Mouse (Mus musculus) neural tube, embryonic 13.5 days (tissue): Measurements from ENCODE around the gene Tmem184a. TPM values are rescaled to one million over a fixed set of nuclear protein-coding genes. Genes with fewer than 3 reads are reported as not detected.

Source experiments
- ATAC-seq: fragments of 200-750 bp; cut with Nextera tagmentation; 2 replicates; pipeline ENCODE4 v1.8.0; 2017; ENCODE audit warnings: low read depth, mild to moderate bottlenecking, moderate TSS enrichment, moderate library complexity
- H3K27ac ChIP-seq: fragments of 300-500 bp; sonication (generic); replicated peaks from 2 replicates; pipeline ENCODE4 v1.5.1; 2015; ENCODE audit warnings: moderate library complexity, mild to moderate bottlenecking, inconsistent platforms
- H3K27me3 ChIP-seq: fragments of 300-500 bp; sonication (generic); 2 replicates; pipeline ENCODE4 v1.6.1; 2015; ENCODE audit warnings: mild to moderate bottlenecking, inconsistent platforms
- H3K36me3 ChIP-seq: fragments of 300-500 bp; sonication (generic); 2 replicates; pipeline ENCODE4 v1.6.1; 2015; ENCODE audit warnings: mild to moderate bottlenecking, inconsistent platforms
- H3K4me1 ChIP-seq: fragments of 300-500 bp; sonication (generic); replicated peaks from 2 replicates; pipeline ENCODE4 v1.6.1; 2015; ENCODE audit warnings: inconsistent platforms
- H3K4me2 ChIP-seq: fragments of 300-500 bp; sonication (generic); 2 replicates; pipeline ENCODE4 v1.6.1; 2015; ENCODE audit warnings: inconsistent platforms, mild to moderate bottlenecking, moderate library complexity
- H3K4me3 ChIP-seq: fragments of 300-500 bp; sonication (generic); 2 replicates; pipeline ENCODE4 v1.5.1; 2015; ENCODE audit warnings: mild to moderate bottlenecking, inconsistent platforms
- H3K9ac ChIP-seq: fragments of 300-500 bp; sonication (generic); 2 replicates; pipeline ENCODE4 v1.6.1; 2015; ENCODE audit warnings: moderate library complexity, mild to moderate bottlenecking, inconsistent platforms
- H3K9me3 ChIP-seq: fragments of 300-500 bp; sonication (generic); 2 replicates; pipeline ENCODE4 v1.6.1; 2016; ENCODE audit warnings: inconsistent platforms
- WGBS: fragments of 180-500 bp; shearing (Covaris S2); methylation state at CpG from one replicate; pipeline ENCODE4 v1.1.7; 2015; 5-methylcytosine and 5-hydroxymethylcytosine counted together
- polyA plus RNA-seq: library from polyadenylated mRNA; unstranded; fragments of >200 nt; fragmentation: Nextera tagmentation; extraction: Ambion mirVana; gene quantifications from 2 replicates; pipeline ENCODE4 v1.2.1, GENCODE M21; 2015

Tmem184a gene
- polyA plus RNA-seq = 0.23 and 0.64 TPM in 2 replicates

GRCm38 (mm10) chr5:139819538-139820181 lies at the start of gene Tmem184a:
Gene Tmem184a (minus strand): TSS chr5:139819917.
- Histone ChIP-seq H3K36me3 (peaks cover 32% of the 10 kb centered on the region), H3K4me1 (peaks cover 7% of the 10 kb centered on the region; the same call in 1 of the 2 replicates), H3K4me2 (no peak within 1 kb of the TSS), H3K4me3 (no peak within 1 kb of the TSS), H3K27ac (no peak within 1 kb of the TSS), H3K27me3 (peaks cover 15% of the 10 kb centered on the region), H3K9me3 (no peaks in the 10 kb centered on the region), H3K9ac (no peak within 1 kb of the TSS)
- WGBS = 88% methylated on average over 9 of the region's 9 CpGs
- no peak for ATAC-seq

- Histone ChIP-seq H3K9ac (no peak overlapping the region), H3K27me3 (peaks cover 3% of the 10 kb centered on the region; the same call in 1 of the 2 replicates), H3K27ac (no peak overlapping the region), H3K4me2 (no peak overlapping the region), H3K4me3 (no peak overlapping the region), H3K9me3 (no peaks in the 10 kb centered on the region), H3K36me3 (no peaks in the 10 kb centered on the region), H3K4me1 (peaks cover 9% of the 10 kb centered on the region)
- no peak for ATAC-seq
- WGBS = 41% methylated on average over 4 of the region's 4 CpGs
These were observed 43.0 kb upstream of the Tmem184a start for GRCm38 (mm10) chr5:139862759-139863158.

GRCm38 (mm10) chr5:139860328-139861104 lies 40.8 kb upstream of the Tmem184a start:
- peaks cover 9% of the 10 kb centered on the region for H3K4me1 ChIP-seq
- H3K4me2 ChIP-seq = peak overlapping the region; percentile 25; the same call in 1 of the 2 replicates
- no peak overlapping the region for H3K27ac ChIP-seq
- no peak overlapping the region for H3K4me3 ChIP-seq
- H3K36me3 ChIP-seq = no peaks in the 10 kb centered on the region
- peaks cover 3% of the 10 kb centered on the region; the same call in 1 of the 2 replicates for H3K27me3 ChIP-seq
- peak; percentile 43; the same call in 1 of the 2 replicates for ATAC-seq
- H3K9me3 ChIP-seq = no peaks in the 10 kb centered on the region
- WGBS = 14% methylated on average over 15 of the region's 15 CpGs
- H3K9ac ChIP-seq = peak overlapping the region; percentile 26; the same call in 1 of the 2 replicates

- 0 out of 2 replicates have a peak, but pooled peaks cover 3% of the 10 kb centered on the region for H3K27me3 ChIP-seq
- H3K36me3 ChIP-seq = no peaks in the 10 kb centered on the region
- no peak overlapping the region for H3K27ac ChIP-seq
- H3K4me3 ChIP-seq = no peak overlapping the region
- peaks cover 24% of the 10 kb centered on the region for H3K4me1 ChIP-seq
- 74% methylated on average over 12 of the region's 12 CpGs for WGBS
- H3K4me2 ChIP-seq = no peak overlapping the region
- no peak overlapping the region for H3K9ac ChIP-seq
- H3K9me3 ChIP-seq = peaks cover 6% of the 10 kb centered on the region; the same call in 1 of the 2 replicates
- no peak for ATAC-seq
These were observed 30.1 kb upstream of the Tmem184a start for GRCm38 (mm10) chr5:139849626-139850320.

GRCm38 (mm10) chr5:139839142-139839541 lies 19.4 kb upstream of the Tmem184a start:
- Histone ChIP-seq H3K9me3 (peaks cover 5% of the 10 kb centered on the region; the same call in 1 of the 2 replicates), H3K4me2 (no peak overlapping the region), H3K27ac (no peak overlapping the region), H3K4me1 (peaks cover 9% of the 10 kb centered on the region), H3K36me3 (no peaks in the 10 kb centered on the region), H3K27me3 (peaks cover 3% of the 10 kb centered on the region), H3K4me3 (no peak overlapping the region), H3K9ac (no peak overlapping the region)
- ATAC-seq = no peak
- 16% methylated on average over 3 of the region's 3 CpGs for WGBS

GRCm38 (mm10) chr5:139838476-139838892 lies 18.8 kb upstream of the Tmem184a start:
- Histone ChIP-seq H3K9ac (no peak overlapping the region), H3K9me3 (no peaks in the 10 kb centered on the region), H3K36me3 (no peaks in the 10 kb centered on the region), H3K27ac (no peak overlapping the region), H3K4me3 (no peak overlapping the region), H3K27me3 (peaks cover 7% of the 10 kb centered on the region), H3K4me2 (no peak overlapping the region), H3K4me1 (peaks cover 9% of the 10 kb centered on the region)
- ATAC-seq = peak; percentile 45
- WGBS = 19% methylated on average over 2 of the region's 2 CpGs

GRCm38 (mm10) chr5:139835706-139836105 lies 16.0 kb upstream of the Tmem184a start:
- ATAC-seq = no peak
- Histone ChIP-seq H3K36me3 (no peaks in the 10 kb centered on the region), H3K9ac (no peak overlapping the region), H3K9me3 (no peaks in the 10 kb centered on the region), H3K4me3 (no peak overlapping the region), H3K4me2 (no peak overlapping the region), H3K4me1 (peaks cover 5% of the 10 kb centered on the region), H3K27ac (no peak overlapping the region), H3K27me3 (peaks cover 8% of the 10 kb centered on the region)
- WGBS = 81% methylated on average over 7 of the region's 7 CpGs

- Histone ChIP-seq H3K27ac (no peak overlapping the region), H3K9me3 (no peaks in the 10 kb centered on the region), H3K9ac (no peak overlapping the region), H3K4me1 (no peaks in the 10 kb centered on the region), H3K4me3 (no peak overlapping the region), H3K27me3 (peaks cover 5% of the 10 kb centered on the region; the same call in 1 of the 2 replicates), H3K4me2 (no peak overlapping the region), H3K36me3 (no peaks in the 10 kb centered on the region)
- WGBS = 85% methylated on average over 7 of the region's 7 CpGs
- no peak for ATAC-seq
These were observed 12.4 kb upstream of the Tmem184a start for GRCm38 (mm10) chr5:139832125-139832524.

GRCm38 (mm10) chr5:139830734-139831133 lies 11.0 kb upstream of the Tmem184a start:
- no peaks in the 10 kb centered on the region for H3K36me3 ChIP-seq
- H3K9me3 ChIP-seq = no peaks in the 10 kb centered on the region
- WGBS = 92% methylated on average over 3 of the region's 3 CpGs
- H3K9ac ChIP-seq = no peak overlapping the region
- H3K27me3 ChIP-seq = 0 out of 2 replicates have a peak, but pooled peaks cover 5% of the 10 kb centered on the region
- H3K4me1 ChIP-seq = peaks cover 5% of the 10 kb centered on the region
- H3K4me3 ChIP-seq = no peak overlapping the region
- no peak overlapping the region for H3K27ac ChIP-seq
- H3K4me2 ChIP-seq = no peak overlapping the region
- ATAC-seq = no peak

GRCm38 (mm10) chr5:139829384-139829783 lies 9.7 kb upstream of the Tmem184a start:
- Histone ChIP-seq H3K4me2 (no peak overlapping the region), H3K36me3 (no peaks in the 10 kb centered on the region), H3K27me3 (0 out of 2 replicates have a peak, but pooled peaks cover 5% of the 10 kb centered on the region), H3K27ac (no peak overlapping the region), H3K9me3 (no peaks in the 10 kb centered on the region), H3K4me3 (no peak overlapping the region), H3K9ac (no peak overlapping the region), H3K4me1 (peaks cover 12% of the 10 kb centered on the region)
- no peak for ATAC-seq
- WGBS = 82% methylated on average over 13 of the region's 13 CpGs

GRCm38 (mm10) chr5:139827593-139827992 lies 7.9 kb upstream of the Tmem184a start:
- peak overlapping the region; percentile 99 for H3K4me2 ChIP-seq
- no peak overlapping the region for H3K4me3 ChIP-seq
- H3K9me3 ChIP-seq = no peaks in the 10 kb centered on the region
- no peaks in the 10 kb centered on the region for H3K27me3 ChIP-seq
- peaks cover 12% of the 10 kb centered on the region for H3K4me1 ChIP-seq
- H3K27ac ChIP-seq = no peak overlapping the region
- no peak overlapping the region for H3K9ac ChIP-seq
- 94% methylated on average over 1 of the region's 1 CpGs for WGBS
- peaks cover 14% of the 10 kb centered on the region for H3K36me3 ChIP-seq
- ATAC-seq = no peak
